Mouse (Mus musculus) embryo, embryonic 11.5 days (tissue): Measurements from ENCODE around the gene Rnf130.

Experiments used
- DNase-seq: peaks from one replicate; pipeline ENCODE4 v3.0.0-alpha.2; 2012; ENCODE audit warnings: low read depth, low spot score

The Rnf130 gene

GRCm38 (mm10) chr11:50138206-50138822 is 113.2 kb downstream of the Rnf130 start:
- DNase-seq, result no peak

GRCm38 (mm10) chr11:50139571-50139970 is 114.4 kb downstream of the Rnf130 start:
- no peak for DNase-seq

GRCm38 (mm10) chr11:50145529-50145928 is 120.4 kb downstream of the Rnf130 start:
- no peak for DNase-seq

GRCm38 (mm10) chr11:50146121-50146520 is 121.0 kb downstream of the Rnf130 start:
- no peak for DNase-seq

- DNase-seq, result no peak
Measured at GRCm38 (mm10) chr11:50147267-50147957, 122.3 kb downstream of the Rnf130 start.

GRCm38 (mm10) chr11:50147958-50148476 is 122.9 kb downstream of the Rnf130 start:
- DNase-seq, result no peak

GRCm38 (mm10) chr11:50149200-50149599 is 124.1 kb downstream of the Rnf130 start:
- no peak for DNase-seq

- no peak for DNase-seq
Measured at GRCm38 (mm10) chr11:50149603-50150150, 124.5 kb downstream of the Rnf130 start.

GRCm38 (mm10) chr11:50151374-50151773 is 126.2 kb downstream of the Rnf130 start:
- DNase-seq, result no peak

GRCm38 (mm10) chr11:50154166-50154565 is 129.0 kb downstream of the Rnf130 start:
- no peak for DNase-seq
